Mouse (Mus musculus): ENCODE data around the gene Phf20.
A peak's percentile ranks its signal among the peaks of the same experiment; 100 is the strongest.
"Not testable (repeated sequence)": the region's sequence is repeated elsewhere in the genome, so short reads cannot be mapped to it uniquely, and the experiment has no call there.

Gene Phf20

GRCm38 (mm10) chr2:156199944-156200343 is 3.7 kb downstream of the Phf20 start:
- peak; percentile 29 to 39 for DNase-seq

GRCm38 (mm10) chr2:156201486-156201885 is 5.2 kb downstream of the Phf20 start:
- DNase-seq: no peak

- peak; percentile 80 to 89 for DNase-seq
Measured at GRCm38 (mm10) chr2:156202848-156203437, 6.7 kb downstream of the Phf20 start.

GRCm38 (mm10) chr2:156203917-156204316 is 7.7 kb downstream of the Phf20 start:
- DNase-seq: peak in 1 of 2 experiments; percentile 50

- no peak for DNase-seq
Measured at GRCm38 (mm10) chr2:156217786-156218185, 21.5 kb downstream of the Phf20 start.

- no peak for DNase-seq
Measured at GRCm38 (mm10) chr2:156222100-156222499, 25.8 kb downstream of the Phf20 start.

GRCm38 (mm10) chr2:156224043-156224442 is 27.8 kb downstream of the Phf20 start:
- no peak for DNase-seq

- no peak for DNase-seq
Measured at GRCm38 (mm10) chr2:156227689-156228088, 31.4 kb downstream of the Phf20 start.

- DNase-seq: no peak
Measured at GRCm38 (mm10) chr2:156229171-156229570, 32.9 kb downstream of the Phf20 start.

GRCm38 (mm10) chr2:156231340-156231739 is 35.1 kb downstream of the Phf20 start:
- no peak for DNase-seq

GRCm38 (mm10) chr2:156233275-156233948 is 37.1 kb downstream of the Phf20 start:
- no peak for DNase-seq

- not testable (repeated sequence) for DNase-seq
Measured at GRCm38 (mm10) chr2:156234016-156234415, 37.8 kb downstream of the Phf20 start.

- DNase-seq: peak; percentile 53 to 77
Measured at GRCm38 (mm10) chr2:156235847-156236246, 39.6 kb downstream of the Phf20 start.

GRCm38 (mm10) chr2:156241662-156242061 is 45.4 kb downstream of the Phf20 start:
- no peak for DNase-seq

GRCm38 (mm10) chr2:156243011-156243410 is 46.7 kb downstream of the Phf20 start:
- DNase-seq: no peak

- no peak for DNase-seq
Measured at GRCm38 (mm10) chr2:156247599-156247998, 51.3 kb downstream of the Phf20 start.

- DNase-seq: peak; percentile 29 to 48
Measured at GRCm38 (mm10) chr2:156250761-156251160, 54.5 kb downstream of the Phf20 start.

GRCm38 (mm10) chr2:156251291-156251690 is 55.0 kb downstream of the Phf20 start:
- peak in 1 of 2 experiments; percentile 57 for DNase-seq

- peak; percentile 77 to 85 for DNase-seq
Measured at GRCm38 (mm10) chr2:156257051-156257450, 60.8 kb downstream of the Phf20 start.

GRCm38 (mm10) chr2:156257922-156258761 is 61.9 kb downstream of the Phf20 start:
- DNase-seq: peak; percentile 51 to 59

GRCm38 (mm10) chr2:156260968-156261367 is 64.7 kb downstream of the Phf20 start:
- DNase-seq: peak in 1 of 2 experiments; percentile 46

- no peak for DNase-seq
Measured at GRCm38 (mm10) chr2:156263204-156263893, 67.1 kb downstream of the Phf20 start.

GRCm38 (mm10) chr2:156267636-156268035 is 71.4 kb downstream of the Phf20 start:
- DNase-seq: no peak
